Mouse (Mus musculus): ENCODE measurements around the gene Esrra. TPM values are rescaled to one million over a fixed set of nuclear protein-coding genes. Genes with fewer than 3 reads are reported as not detected.

Gene Esrra
- total RNA-seq, 2 experiments from 2014 or later: 14.1 to 18.4 TPM

DNA sequence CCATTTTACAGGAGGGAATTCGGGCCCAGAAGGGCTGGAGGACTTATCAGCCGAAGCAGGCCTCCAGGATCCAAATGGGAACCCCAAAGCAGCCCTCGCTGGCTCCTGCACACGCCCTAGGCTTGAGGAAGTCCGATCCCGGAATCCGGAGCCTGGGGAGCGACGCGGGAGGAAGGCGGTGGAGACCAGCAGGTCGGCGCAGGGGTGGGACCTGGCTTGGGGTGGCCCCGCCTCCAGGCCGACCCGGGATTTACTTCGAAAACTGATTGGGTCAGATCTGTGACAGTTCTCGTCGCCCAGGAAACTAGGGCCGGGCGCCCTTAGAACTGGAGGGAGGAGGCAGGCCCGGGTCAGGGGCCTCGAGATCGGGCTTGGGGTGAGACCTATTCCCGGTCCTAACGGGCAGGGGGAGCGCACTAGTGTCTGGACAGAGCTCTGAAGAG is 20.7 kb upstream of the Esrra start, which contains the start of gene Gpr137:
Gpr137 (minus strand) TSS at position 232 of the 443 bp plus-strand sequence.
- ATAC-seq (replicated peaks; ENCODE audit: low FRiP score, low TSS enrichment, poor library complexity, severe bottlenecking): peak; percentile 84

GRCm38 (mm10) chr19:6941372-6942248 is 20.0 kb upstream of the Esrra start, which contains the start of gene Bad:
Bad (plus strand) TSS chr19:6941861.
- peak; percentile 67 for ATAC-seq (replicated peaks; ENCODE audit: low FRiP score, low TSS enrichment, poor library complexity, severe bottlenecking)

DNA sequence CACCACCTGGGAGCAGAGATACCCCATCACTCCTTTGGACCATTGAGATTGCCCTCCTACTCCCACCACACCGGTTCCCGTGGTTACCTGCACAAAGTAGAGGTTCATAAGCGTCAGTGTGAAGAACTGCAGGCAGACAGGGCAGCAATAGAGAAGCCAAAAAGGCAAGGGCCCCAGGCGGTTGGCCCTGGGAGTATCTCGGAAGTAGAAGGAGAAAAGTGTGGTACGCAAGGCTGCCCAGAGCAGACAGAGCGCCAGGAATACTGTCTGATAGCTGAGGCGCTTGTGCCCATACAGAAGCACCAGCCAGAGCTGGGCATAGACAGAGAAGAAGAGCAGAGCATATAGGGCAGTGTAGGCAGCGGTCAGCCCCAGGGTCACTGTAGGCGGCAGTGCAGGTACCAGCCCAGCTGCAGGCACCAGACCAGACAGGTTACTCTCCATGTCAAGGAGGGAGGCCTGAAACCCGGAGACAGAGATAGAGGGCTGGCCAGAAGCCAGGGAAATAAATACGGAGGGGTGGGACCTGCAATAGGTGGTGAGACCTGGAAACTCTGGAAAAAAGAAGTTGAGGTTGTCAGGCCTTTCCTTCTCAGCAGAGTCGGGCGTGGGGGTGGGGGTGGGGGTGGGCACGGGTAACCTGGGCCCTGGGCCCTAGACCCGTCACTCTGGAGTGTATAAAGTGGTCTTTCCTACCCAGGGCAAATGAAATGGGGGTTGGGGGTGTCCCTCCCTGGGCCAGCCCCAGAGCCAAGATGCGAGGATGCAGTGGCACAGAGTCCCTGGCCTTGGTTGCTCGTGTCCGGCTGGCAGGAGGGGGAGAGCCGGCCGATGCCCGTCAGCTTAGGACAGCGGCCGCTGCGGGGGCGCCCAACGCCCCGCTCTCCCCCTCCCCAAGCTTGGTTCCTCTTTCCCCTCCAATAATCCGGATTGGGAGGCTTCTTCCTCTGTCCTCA is 19.1 kb upstream of the Esrra start:
- ATAC-seq (replicated peaks; ENCODE audit: low FRiP score, low TSS enrichment, poor library complexity, severe bottlenecking): no peak

DNA sequence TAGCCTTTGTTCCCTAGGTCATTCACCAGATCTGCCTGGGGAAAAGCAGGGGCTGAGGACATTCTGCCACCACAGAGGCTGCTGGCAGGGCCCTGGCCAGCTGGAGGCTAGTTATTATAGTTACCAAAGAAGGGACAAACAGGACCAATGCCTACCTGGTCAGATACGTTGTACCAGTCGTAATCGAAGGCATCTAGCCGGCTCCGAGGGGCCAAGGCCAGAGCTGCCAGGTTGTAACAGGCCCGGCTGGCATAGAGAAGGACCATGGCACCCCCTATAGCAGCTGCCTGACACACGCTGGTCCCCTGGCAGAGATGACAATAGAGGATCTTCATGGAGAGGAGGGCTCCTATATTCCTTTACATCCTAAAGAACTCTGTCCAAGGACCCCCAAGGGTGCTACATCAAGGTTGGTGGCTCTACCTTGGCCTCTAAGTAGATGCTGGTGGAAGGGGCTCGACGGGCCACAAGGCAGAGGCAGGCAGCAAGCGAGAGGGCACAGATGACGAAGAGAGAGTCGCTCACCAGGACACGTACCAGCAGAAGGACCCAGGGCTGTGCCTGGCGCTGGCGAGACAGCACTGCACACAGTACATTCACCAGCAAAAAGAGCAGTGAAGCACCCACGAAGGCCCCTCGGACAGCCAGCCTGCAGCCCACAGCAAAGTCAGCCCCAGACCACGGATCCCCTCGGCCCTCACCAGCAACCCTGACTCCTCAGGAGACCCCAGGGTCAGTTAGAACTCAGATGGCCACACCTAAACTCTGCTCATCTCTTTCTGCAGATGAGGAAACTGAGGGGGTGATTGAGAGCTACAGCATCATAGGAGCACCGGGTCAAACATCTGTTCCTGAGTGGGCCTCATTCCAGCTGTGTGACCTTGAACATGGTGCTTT is 17.7 kb upstream of the Esrra start:
- no peak for ATAC-seq (replicated peaks; ENCODE audit: low FRiP score, low TSS enrichment, poor library complexity, severe bottlenecking)

DNA sequence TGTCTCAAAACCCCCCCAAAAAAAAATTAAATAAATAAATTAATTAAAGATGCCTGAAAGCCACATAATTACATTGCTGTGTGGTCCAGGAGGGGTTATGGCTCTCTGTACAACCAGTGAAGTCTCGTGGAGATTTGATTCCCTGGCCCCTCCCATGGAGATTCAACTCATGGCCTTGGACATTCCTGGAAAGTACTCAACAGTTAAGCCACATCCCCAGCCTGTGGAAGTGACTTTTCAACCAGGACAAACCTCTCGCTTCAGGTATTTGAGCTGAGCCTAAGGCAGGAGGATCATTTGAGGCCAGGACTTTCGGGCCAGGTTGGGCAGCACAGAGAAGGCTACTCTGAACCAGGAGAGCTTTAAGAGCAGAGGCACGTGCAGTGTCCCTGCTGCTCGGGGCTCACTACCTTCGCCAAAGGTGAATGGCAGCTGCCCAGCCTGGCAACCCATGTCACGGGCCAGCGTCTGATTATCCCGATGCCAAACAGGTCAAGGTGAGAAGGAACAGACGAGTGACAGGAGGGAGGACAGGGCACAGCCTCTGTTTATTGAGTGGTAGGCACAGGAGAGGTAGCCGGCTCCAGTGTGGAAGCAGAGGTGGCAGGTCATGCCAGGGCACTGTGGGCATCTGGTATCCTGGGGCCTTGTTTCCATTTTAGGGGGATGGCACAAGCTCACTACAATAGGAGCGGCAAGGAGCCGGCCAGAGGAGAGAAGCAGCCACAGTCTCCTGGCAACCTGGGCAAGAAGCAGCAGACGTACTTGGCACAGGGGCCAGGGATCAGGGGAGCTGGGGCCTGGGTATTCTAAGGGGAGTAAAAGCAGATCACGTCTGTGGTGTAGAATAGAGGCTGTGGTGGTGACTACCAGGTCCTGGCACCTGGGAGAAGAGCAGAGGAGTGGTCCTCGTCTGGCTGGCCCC is 16.2 kb upstream of the Esrra start:
- no peak for ATAC-seq (replicated peaks; ENCODE audit: low FRiP score, low TSS enrichment, poor library complexity, severe bottlenecking)

- no peak for ATAC-seq (replicated peaks; ENCODE audit: low FRiP score, low TSS enrichment, poor library complexity, severe bottlenecking)
Observed at GRCm38 (mm10) chr19:6936299-6936698, 14.7 kb upstream of the Esrra start.

- no peak for ATAC-seq (replicated peaks; ENCODE audit: low FRiP score, low TSS enrichment, poor library complexity, severe bottlenecking)
Observed at GRCm38 (mm10) chr19:6934195-6934977, 12.8 kb upstream of the Esrra start, which contains the start of gene Kcnk4. Kcnk4 (minus strand) TSS chr19:6934515.

DNA sequence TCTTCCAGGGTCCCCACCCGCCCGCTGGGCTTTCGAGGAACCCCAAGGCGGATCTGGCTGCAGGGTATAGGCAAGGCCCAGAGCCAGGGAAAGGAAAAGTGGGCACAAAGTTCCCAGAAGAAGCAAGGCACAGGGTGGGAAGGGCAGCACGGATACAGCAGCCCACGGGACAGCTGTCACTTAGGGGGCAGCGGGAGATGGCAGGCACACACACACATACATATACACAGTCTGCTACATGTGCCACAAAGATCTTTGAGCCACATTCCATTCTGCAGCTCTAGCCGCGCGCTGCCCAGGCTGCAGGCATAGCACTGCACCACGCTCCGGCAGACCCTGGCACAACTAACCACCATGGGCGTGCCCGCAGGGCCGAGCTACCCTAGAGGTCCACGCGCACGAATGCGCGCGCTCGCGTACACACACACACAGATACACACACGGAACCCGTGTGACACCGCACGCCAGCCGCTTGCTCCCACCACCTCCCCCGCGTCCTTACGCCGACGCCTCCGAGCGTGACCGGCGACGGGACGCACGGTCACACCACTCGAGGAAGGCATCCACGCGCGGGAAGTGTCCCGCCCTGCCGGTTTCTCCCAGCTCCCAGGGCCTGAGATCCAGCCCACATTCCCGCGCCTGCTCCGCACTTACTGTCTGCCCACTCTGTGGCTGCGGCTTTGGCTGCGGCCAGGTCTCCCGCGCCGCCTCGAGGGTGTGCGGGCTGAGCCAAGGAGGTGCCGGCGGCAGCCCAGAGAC is 12.0 kb upstream of the Esrra start:
- ATAC-seq (replicated peaks; ENCODE audit: low FRiP score, low TSS enrichment, poor library complexity, severe bottlenecking): peak; percentile 50

- no peak for ATAC-seq (replicated peaks; ENCODE audit: low FRiP score, low TSS enrichment, poor library complexity, severe bottlenecking)
Observed at GRCm38 (mm10) chr19:6933102-6933435, 11.5 kb upstream of the Esrra start.

DNA sequence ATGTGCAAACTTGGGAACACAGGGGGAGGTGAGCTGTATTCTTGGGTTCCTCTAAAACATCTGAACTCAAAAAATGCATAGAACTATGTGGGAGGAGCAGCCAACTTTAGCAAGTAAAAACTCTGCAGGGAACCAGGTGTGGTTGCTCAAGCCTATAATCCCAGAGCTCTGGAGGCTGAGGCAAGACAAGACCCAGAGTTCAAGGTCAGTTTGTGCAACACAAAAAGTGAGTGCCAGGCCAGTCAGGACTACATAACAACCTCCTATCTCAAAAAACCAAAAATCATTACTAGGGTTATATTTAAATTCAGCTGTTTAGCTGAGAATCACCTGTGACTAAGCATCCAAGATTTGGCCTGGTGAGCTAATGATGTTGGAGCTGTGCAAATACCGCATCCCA is 10.4 kb upstream of the Esrra start:
- no peak for ATAC-seq (replicated peaks; ENCODE audit: low FRiP score, low TSS enrichment, poor library complexity, severe bottlenecking)

- ATAC-seq (replicated peaks; ENCODE audit: low FRiP score, low TSS enrichment, poor library complexity, severe bottlenecking): no peak
Observed at GRCm38 (mm10) chr19:6931002-6931401, 9.4 kb upstream of the Esrra start.

DNA sequence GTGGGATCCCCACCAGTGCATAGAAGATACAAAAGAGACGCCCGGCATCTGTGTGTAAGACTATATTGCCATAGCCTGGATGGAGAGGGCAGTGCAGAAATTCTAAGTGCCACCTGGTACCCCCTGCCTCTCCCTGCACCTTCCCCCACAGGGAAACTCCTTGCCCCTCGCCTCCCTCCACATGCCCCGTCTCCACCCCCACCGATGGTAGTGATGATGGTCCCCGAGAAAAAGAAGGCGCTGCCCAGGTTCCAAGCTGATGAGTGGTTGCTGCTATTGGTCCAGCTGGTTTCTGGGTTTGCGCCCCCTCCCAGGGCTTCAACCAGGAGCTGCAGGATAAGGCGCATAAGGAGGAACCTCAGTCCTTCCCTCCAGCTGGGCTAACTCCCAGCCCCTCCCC is 6.5 kb upstream of the Esrra start:
- ATAC-seq (replicated peaks; ENCODE audit: low FRiP score, low TSS enrichment, poor library complexity, severe bottlenecking): no peak

- no peak for ATAC-seq (replicated peaks; ENCODE audit: low FRiP score, low TSS enrichment, poor library complexity, severe bottlenecking)
Observed at GRCm38 (mm10) chr19:6926559-6927255, 5.1 kb upstream of the Esrra start.

GRCm38 (mm10) chr19:6925611-6926329 is 4.2 kb upstream of the Esrra start:
- no peak for ATAC-seq (replicated peaks; ENCODE audit: low FRiP score, low TSS enrichment, poor library complexity, severe bottlenecking)

DNA sequence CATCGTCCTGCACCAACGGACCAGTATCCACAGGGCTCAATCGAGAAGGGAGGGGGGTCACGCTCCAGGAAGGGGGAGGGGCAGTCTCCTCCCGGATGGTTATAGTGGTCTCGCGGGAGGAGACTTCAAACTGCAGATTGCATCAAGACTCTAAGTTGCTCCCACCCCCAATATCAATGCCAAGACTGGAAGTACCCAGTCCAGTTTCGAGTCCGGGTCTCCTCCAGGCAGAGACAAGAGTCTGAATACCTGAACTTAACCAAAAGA is 3.6 kb upstream of the Esrra start, which contains the start of gene Catsperz:
Catsperz (minus strand) TSS at position 74 of the 267 bp plus-strand sequence.
- no peak for ATAC-seq (replicated peaks; ENCODE audit: low FRiP score, low TSS enrichment, poor library complexity, severe bottlenecking)

Data from megakaryocyte-erythroid progenitor cell, adult 5-6 weeks (primary cell).